Mouse (Mus musculus) large intestine, adult 2 months (tissue): Measurements from ENCODE around the gene Chat. TPM values are rescaled to one million over a fixed set of nuclear protein-coding genes. Genes with fewer than 3 reads are reported as not detected.

Source experiments
- DNase-seq: peaks from one replicate; pipeline ENCODE4 v3.0.0-alpha.2; 2012; ENCODE audit warnings: low read depth, low spot score
- WGBS: fragments of 180-500 bp; shearing (Covaris S2); methylation state at CpG from one replicate; pipeline ENCODE4 v1.1.7; 2018; 5-methylcytosine and 5-hydroxymethylcytosine counted together
- polyA plus RNA-seq: library from polyadenylated mRNA; depleted of rRNA; stranded (reverse); fragments of >200 nt; gene quantifications from 2 replicates; pipeline ENCODE4 v1.2.3, GENCODE M21; 2012; rRNA removed

Gene Chat
- polyA plus RNA-seq, 1 experiment = 0.60 TPM

DNA sequence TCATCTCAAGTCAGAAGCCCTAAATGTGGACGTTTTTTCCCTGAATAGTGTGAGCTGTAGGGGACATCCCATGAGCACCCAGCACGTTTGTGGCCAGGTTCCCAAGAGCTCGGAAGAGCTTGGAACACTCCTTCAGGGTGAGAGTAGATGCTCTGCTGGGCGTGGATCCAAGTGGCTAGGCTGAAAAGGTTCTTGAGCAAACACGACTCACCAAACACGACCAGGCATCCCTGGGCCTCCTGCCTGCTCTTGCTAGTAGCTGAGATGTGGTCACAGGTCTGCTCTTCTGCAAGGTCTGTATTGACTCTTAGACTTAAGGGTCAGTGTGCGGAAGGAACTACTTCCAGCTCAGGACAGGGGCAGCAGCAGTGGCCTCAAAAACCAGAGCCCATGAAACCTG is 96.0 kb downstream of the Chat start:
- 25% methylated on average over 7 of the region's 7 CpGs for WGBS
- DNase-seq = no peak

DNA sequence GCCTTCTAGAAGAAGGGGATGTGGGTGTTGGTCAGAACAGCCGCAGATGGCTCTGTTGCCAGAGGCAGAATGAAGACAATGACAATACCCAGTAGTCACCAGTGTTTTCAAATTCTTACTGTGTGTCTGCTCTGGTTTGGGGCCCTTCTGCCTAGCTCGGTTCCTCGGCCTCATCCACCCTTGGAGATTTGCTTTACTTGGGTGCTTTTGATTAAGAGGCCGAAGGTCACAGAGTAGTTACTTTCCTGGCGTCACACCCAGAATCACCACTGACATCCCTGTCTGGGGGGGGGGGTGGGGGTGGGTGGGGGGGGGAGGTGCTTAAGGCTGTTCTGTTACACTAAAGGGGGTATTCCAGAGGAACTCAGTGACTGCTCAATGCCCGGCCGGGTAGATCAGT is 101.4 kb downstream of the Chat start:
- WGBS = 44% methylated on average over 7 of the region's 7 CpGs
- no peak for DNase-seq

Other genes starting within 250 kb of the Chat start
- 1.6 and 1.9 TPM in 2 replicates for gene Ogdhl, start 144.0 kb downstream of the Chat start, polyA plus RNA-seq
- not detected in 2 replicates for gene 1700024G13Rik, start 77.6 kb downstream of the Chat start, polyA plus RNA-seq
- 0.85 and 1.1 TPM in 2 replicates for gene Slc18a3, start 1.1 kb downstream of the Chat start, polyA plus RNA-seq
- gene Ercc6, start 47.5 kb upstream of the Chat start, polyA plus RNA-seq = 3.2 and 6.4 TPM in 2 replicates
- gene Prrxl1, start 133.4 kb upstream of the Chat start, polyA plus RNA-seq = not detected in 2 replicates
- 0.04 and 0.10 TPM in 2 replicates for gene 3425401B19Rik, start 219.3 kb upstream of the Chat start, polyA plus RNA-seq